Mouse (Mus musculus) cerebellum, postnatal 14 days (tissue): ENCODE measurements around the gene Slc26a10.

ENCODE experiments used
- DNase-seq, 2 experiments: peaks; one replicate each; pipeline ENCODE4 v3.0.0; 2021; ENCODE audit warnings: mixed read lengths in 2 of 2

The Slc26a10 gene

GRCm38 (mm10) chr10:127127711-127128279 lies 52.6 kb downstream of the Slc26a10 start:
- DNase-seq: no peak

- DNase-seq: no peak
Observed at GRCm38 (mm10) chr10:127126579-127126978, 53.9 kb downstream of the Slc26a10 start.

- DNase-seq: peak; percentile 38 to 56
Observed at GRCm38 (mm10) chr10:127125210-127126001, 55.0 kb downstream of the Slc26a10 start.

GRCm38 (mm10) chr10:127123436-127123805 lies 57.0 kb downstream of the Slc26a10 start:
- peak; percentile 87 to 89 for DNase-seq

- DNase-seq: peak; percentile 61 to 70
Observed at GRCm38 (mm10) chr10:127122784-127123435, 57.5 kb downstream of the Slc26a10 start.

GRCm38 (mm10) chr10:127122018-127122417 lies 58.4 kb downstream of the Slc26a10 start:
- DNase-seq: no peak
